Mouse (Mus musculus): ENCODE results near the gene Tnfsf12. TPM values are rescaled to one million over a fixed set of nuclear protein-coding genes. Genes with fewer than 3 reads are reported as not detected.
A peak's percentile ranks its signal among the peaks of the same experiment; 100 is the strongest.

Gene Tnfsf12
- polyA plus RNA-seq, 1 experiment from 2014 or later = 9.9 TPM

GRCm38 (mm10) chr11:69687061-69687460 is 8.6 kb downstream of the Tnfsf12 start:
- Histone ChIP-seq H3K9ac (replicated peaks; ENCODE audit: low read depth, low read length) (no peak overlapping the region; the same call in 1 of the 2 replicates), H3K36me3 (ENCODE audit: control insufficient read depth, insufficient read depth, low read length) (no peaks in the 10 kb centered on the region), H3K4me2 (replicated peaks; ENCODE audit: low read depth, low read length) (no peak overlapping the region; the same call in 1 of the 2 replicates), H3K27me3 (ENCODE audit: control insufficient read depth, insufficient read depth, low read length) (no peaks in the 10 kb centered on the region), H3K4me1 (ENCODE audit: control insufficient read depth, insufficient read depth, low read length) (peaks cover 12% of the 10 kb centered on the region; the same call in 1 of the 2 replicates), H3K27ac (ENCODE audit: low read length) (no peak overlapping the region), H3K4me3 (ENCODE audit: low read depth, low read length) (no peak overlapping the region), H3K9me3 (ENCODE audit: control insufficient read depth, low read depth, low read length) (no peaks in the 10 kb centered on the region)
- 50% methylated on average over 5 of the region's 5 CpGs for WGBS
- no peak for ATAC-seq (ENCODE audit: insufficient number of reproducible peaks, insufficient read depth, low FRiP score, low read depth)

- H3K4me1 ChIP-seq (ENCODE audit: control insufficient read depth, insufficient read depth, low read length) = peaks cover 12% of the 10 kb centered on the region; the same call in 1 of the 2 replicates
- no peaks in the 10 kb centered on the region for H3K9me3 ChIP-seq (ENCODE audit: control insufficient read depth, low read depth, low read length)
- no peak for ATAC-seq (ENCODE audit: insufficient number of reproducible peaks, insufficient read depth, low FRiP score, low read depth)
- no peak overlapping the region; the same call in 1 of the 2 replicates for H3K9ac ChIP-seq (replicated peaks; ENCODE audit: low read depth, low read length)
- no peak overlapping the region for H3K4me3 ChIP-seq (ENCODE audit: low read depth, low read length)
- H3K27ac ChIP-seq (ENCODE audit: low read length) = no peak overlapping the region
- H3K4me2 ChIP-seq (replicated peaks; ENCODE audit: low read depth, low read length) = no peak overlapping the region; the same call in 1 of the 2 replicates
- H3K27me3 ChIP-seq (ENCODE audit: control insufficient read depth, insufficient read depth, low read length) = no peaks in the 10 kb centered on the region
- 6% methylated on average over 4 of the region's 4 CpGs for whole genome bisulfite sequencing
- H3K36me3 ChIP-seq (ENCODE audit: control insufficient read depth, insufficient read depth, low read length) = no peaks in the 10 kb centered on the region
These were observed 9.3 kb downstream of the Tnfsf12 start for GRCm38 (mm10) chr11:69686377-69686776.

GRCm38 (mm10) chr11:69685526-69686148 is 10.0 kb downstream of the Tnfsf12 start, which contains the start of gene Tnfsf13:
TSS of gene Tnfsf13 (minus strand) at chr11:69685784.
- peak within 1 kb of the TSS; percentile 68; the same call in 1 of the 2 replicates for H3K27ac ChIP-seq (ENCODE audit: low read length)
- H3K4me2 ChIP-seq (replicated peaks; ENCODE audit: low read depth, low read length) = no peak within 1 kb of the TSS; the same call in 1 of the 2 replicates
- no peaks in the 10 kb centered on the region for H3K27me3 ChIP-seq (ENCODE audit: control insufficient read depth, insufficient read depth, low read length)
- H3K9ac ChIP-seq (replicated peaks; ENCODE audit: low read depth, low read length) = no peak within 1 kb of the TSS; the same call in 1 of the 2 replicates
- no peaks in the 10 kb centered on the region for H3K36me3 ChIP-seq (ENCODE audit: control insufficient read depth, insufficient read depth, low read length)
- H3K4me1 ChIP-seq (ENCODE audit: control insufficient read depth, insufficient read depth, low read length) = peaks cover 16% of the 10 kb centered on the region
- WGBS = 66% methylated on average over 10 of the region's 10 CpGs
- H3K9me3 ChIP-seq (ENCODE audit: control insufficient read depth, low read depth, low read length) = no peaks in the 10 kb centered on the region
- H3K4me3 ChIP-seq (ENCODE audit: low read depth, low read length) = no peak within 1 kb of the TSS
- no peak for ATAC-seq (ENCODE audit: insufficient number of reproducible peaks, insufficient read depth, low FRiP score, low read depth)

- Histone ChIP-seq H3K4me2 (replicated peaks; ENCODE audit: low read depth, low read length) (no peak overlapping the region), H3K9ac (replicated peaks; ENCODE audit: low read depth, low read length) (no peak overlapping the region), H3K27ac (ENCODE audit: low read length) (no peak overlapping the region)
These were observed 10.7 kb downstream of the Tnfsf12 start for GRCm38 (mm10) chr11:69684936-69685335.

GRCm38 (mm10) chr11:69684128-69684745 is 11.4 kb downstream of the Tnfsf12 start:
- Histone ChIP-seq H3K27ac (ENCODE audit: low read length) (no peak overlapping the region), H3K4me2 (replicated peaks; ENCODE audit: low read depth, low read length) (no peak overlapping the region), H3K4me1 (ENCODE audit: control insufficient read depth, insufficient read depth, low read length) (peaks cover 26% of the 10 kb centered on the region), H3K9ac (replicated peaks; ENCODE audit: low read depth, low read length) (no peak overlapping the region), H3K9me3 (ENCODE audit: control insufficient read depth, low read depth, low read length) (no peaks in the 10 kb centered on the region), H3K27me3 (ENCODE audit: control insufficient read depth, insufficient read depth, low read length) (no peaks in the 10 kb centered on the region), H3K36me3 (ENCODE audit: control insufficient read depth, insufficient read depth, low read length) (no peaks in the 10 kb centered on the region; the same call in 1 of the 2 replicates), H3K4me3 (ENCODE audit: low read depth, low read length) (no peak overlapping the region)
- WGBS = 79% methylated on average over 12 of the region's 12 CpGs
- ATAC-seq (ENCODE audit: insufficient number of reproducible peaks, insufficient read depth, low FRiP score, low read depth) = no peak

More at GRCm38 (mm10) chr11:69684936-69685335, 10.7 kb downstream of the Tnfsf12 start:
- ATAC-seq (ENCODE audit: insufficient number of reproducible peaks, insufficient read depth, low FRiP score, low read depth) = no peak
- Histone ChIP-seq H3K4me3 (ENCODE audit: low read depth, low read length) (no peak overlapping the region), H3K9me3 (ENCODE audit: control insufficient read depth, low read depth, low read length) (no peaks in the 10 kb centered on the region), H3K27me3 (ENCODE audit: control insufficient read depth, insufficient read depth, low read length) (no peaks in the 10 kb centered on the region), H3K4me1 (ENCODE audit: control insufficient read depth, insufficient read depth, low read length) (peaks cover 23% of the 10 kb centered on the region), H3K36me3 (ENCODE audit: control insufficient read depth, insufficient read depth, low read length) (no peaks in the 10 kb centered on the region)
- WGBS = 86% methylated on average over 6 of the region's 6 CpGs

GRCm38 (mm10) chr11:69683576-69683975 is 12.1 kb downstream of the Tnfsf12 start:
- H3K27me3 ChIP-seq (ENCODE audit: control insufficient read depth, insufficient read depth, low read length) = no peaks in the 10 kb centered on the region
- peaks cover 27% of the 10 kb centered on the region for H3K4me1 ChIP-seq (ENCODE audit: control insufficient read depth, insufficient read depth, low read length)
- WGBS = 76% methylated on average over 7 of the region's 7 CpGs
- no peak for ATAC-seq (ENCODE audit: insufficient number of reproducible peaks, insufficient read depth, low FRiP score, low read depth)
- H3K9ac ChIP-seq (replicated peaks; ENCODE audit: low read depth, low read length) = no peak overlapping the region
- H3K36me3 ChIP-seq (ENCODE audit: control insufficient read depth, insufficient read depth, low read length) = peaks cover 4% of the 10 kb centered on the region; the same call in 1 of the 2 replicates
- H3K9me3 ChIP-seq (ENCODE audit: control insufficient read depth, low read depth, low read length) = no peaks in the 10 kb centered on the region
- H3K4me2 ChIP-seq (replicated peaks; ENCODE audit: low read depth, low read length) = no peak overlapping the region
- no peak overlapping the region for H3K27ac ChIP-seq (ENCODE audit: low read length)
- no peak overlapping the region for H3K4me3 ChIP-seq (ENCODE audit: low read depth, low read length)

GRCm38 (mm10) chr11:69682840-69683533 is 12.7 kb downstream of the Tnfsf12 start:
- no peaks in the 10 kb centered on the region for H3K9me3 ChIP-seq (ENCODE audit: control insufficient read depth, low read depth, low read length)
- no peaks in the 10 kb centered on the region for H3K27me3 ChIP-seq (ENCODE audit: control insufficient read depth, insufficient read depth, low read length)
- peak overlapping the region; percentile 86 for H3K4me2 ChIP-seq (replicated peaks; ENCODE audit: low read depth, low read length)
- 15% methylated on average over 12 of the region's 12 CpGs for WGBS
- H3K36me3 ChIP-seq (ENCODE audit: control insufficient read depth, insufficient read depth, low read length) = peaks cover 10% of the 10 kb centered on the region; the same call in 1 of the 2 replicates
- no peak for ATAC-seq (ENCODE audit: insufficient number of reproducible peaks, insufficient read depth, low FRiP score, low read depth)
- peaks cover 27% of the 10 kb centered on the region for H3K4me1 ChIP-seq (ENCODE audit: control insufficient read depth, insufficient read depth, low read length)
- 0 out of 2 replicates have a peak overlapping the region, but pooled peaks have one; percentile 6 for H3K9ac ChIP-seq (replicated peaks; ENCODE audit: low read depth, low read length)
- H3K4me3 ChIP-seq (ENCODE audit: low read depth, low read length) = peak overlapping the region; percentile 7; the same call in 1 of the 2 replicates
- H3K27ac ChIP-seq (ENCODE audit: low read length) = peak overlapping the region; percentile 29; the same call in 1 of the 2 replicates

- H3K9ac ChIP-seq (replicated peaks; ENCODE audit: low read depth, low read length) = peak overlapping the region; percentile 82
- peak overlapping the region; percentile 73 for H3K4me3 ChIP-seq (ENCODE audit: low read depth, low read length)
- 23% methylated on average over 24 of the region's 24 CpGs for WGBS
- H3K36me3 ChIP-seq (ENCODE audit: control insufficient read depth, insufficient read depth, low read length) = peaks cover 16% of the 10 kb centered on the region
- no peaks in the 10 kb centered on the region for H3K9me3 ChIP-seq (ENCODE audit: control insufficient read depth, low read depth, low read length)
- H3K27ac ChIP-seq (ENCODE audit: low read length) = peak overlapping the region; percentile 95
- peak overlapping the region; percentile 86 for H3K4me2 ChIP-seq (replicated peaks; ENCODE audit: low read depth, low read length)
- peaks cover 27% of the 10 kb centered on the region for H3K4me1 ChIP-seq (ENCODE audit: control insufficient read depth, insufficient read depth, low read length)
- no peaks in the 10 kb centered on the region for H3K27me3 ChIP-seq (ENCODE audit: control insufficient read depth, insufficient read depth, low read length)
- ATAC-seq (ENCODE audit: insufficient number of reproducible peaks, insufficient read depth, low FRiP score, low read depth) = no peak; the same call in 1 of the 2 replicates
These were observed 13.3 kb downstream of the Tnfsf12 start for GRCm38 (mm10) chr11:69682209-69682839.
